Comparison of ENCODE assay signal across 7 mouse cellular contexts in genomic region chr6:37440491-37441250, GRCm38 (mm10). TPM values are rescaled to one million over a fixed set of nuclear protein-coding genes. Genes with fewer than 3 reads are reported as not detected.
DNase-seq lines count a peak whose midpoint lies in the region; ATAC-seq and TF ChIP-seq lines count a peak whose summit lies in the region.

No protein-coding gene starts in this region.

- H3K9me3 ChIP-seq in ES-Bruce4 (replicated peaks; ENCODE audit: control insufficient read depth, insufficient read depth, low read length, poor library complexity, severe bottlenecking), result no peaks in the 10 kb centered on the region

- H3K27ac ChIP-seq in ES-Bruce4 (ENCODE audit: insufficient read depth, low read length), result no peak overlapping the region
- H3K27ac ChIP-seq in bone marrow, adult 2 months (ENCODE audit: control insufficient read depth, insufficient read depth, low read depth, low read length, poor library complexity), result no peak overlapping the region

- 0 out of 2 replicates have a peak overlapping the region, but pooled peaks have one; percentile 10 for H3K9ac ChIP-seq in ES-Bruce4 (ENCODE audit: low read depth, poor library complexity, severe bottlenecking)

- 0 out of 2 replicates have a peak overlapping the region, but pooled peaks have one; percentile 1 for H3K4me3 ChIP-seq in ES-Bruce4 (ENCODE audit: low read depth, low read length)
- H3K4me3 ChIP-seq in bone marrow, adult 2 months (replicated peaks; ENCODE audit: control insufficient read depth, low read depth, low read length), result peak overlapping the region; percentile 33

- no peaks in the 10 kb centered on the region for H3K36me3 ChIP-seq in ES-Bruce4 (ENCODE audit: control insufficient read depth, insufficient read depth, low read length, poor library complexity, severe bottlenecking)

- 12% methylated on average over 12 of the region's 12 CpGs for WGBS in bone marrow, adult 2 months

- no peak for TF ChIP-seq CTCF in ES-Bruce4 (IDR thresholded peaks at IDR 0.05; ENCODE audit: low read depth, low read length)
- no peak for TF ChIP-seq CTCF in bone marrow, adult 2 months (IDR thresholded peaks at IDR 0.05; ENCODE audit: control insufficient read depth, insufficient read depth, low read length)

- no peak for ATAC-seq in megakaryocyte progenitor cell, adult 5-6 weeks (replicated peaks; ENCODE audit: poor library complexity)

- peak; percentile 68 for DNase-seq in heart, adult 18-20 months
- peak; percentile 64 for DNase-seq in kidney, adult 9 months
- DNase-seq in lung, postnatal 36 days, result peak; percentile 42
- DNase-seq in yolk sac, embryonic 10.5 days (ENCODE audit: low spot score), result peak; percentile 39

- H3K4me1 ChIP-seq in ES-Bruce4 (ENCODE audit: control insufficient read depth, insufficient read depth, low read length), result no peaks in the 10 kb centered on the region
- no peaks in the 10 kb centered on the region; the same call in 1 of the 2 replicates for H3K4me1 ChIP-seq in bone marrow, adult 2 months (ENCODE audit: control insufficient read depth, insufficient read depth, low read length)

- H3K27me3 ChIP-seq in ES-Bruce4 (ENCODE audit: control insufficient read depth, insufficient read depth, low read length, poor library complexity, severe bottlenecking), result no peaks in the 10 kb centered on the region

- no peak for TF ChIP-seq POLR2A in ES-Bruce4 (IDR thresholded peaks at IDR 0.05; ENCODE audit: insufficient read depth, low read length)
- no peak for TF ChIP-seq POLR2A in bone marrow, adult 2 months (IDR thresholded peaks at IDR 0.05; ENCODE audit: borderline replicate concordance, control insufficient read depth, low read depth, low read length)

- no peak for TF ChIP-seq EP300 in ES-Bruce4 (IDR thresholded peaks at IDR 0.05; ENCODE audit: insufficient read depth, low read depth, low read length)

RNA-seq across cellular contexts. Expression of gene Creb3l2, which starts 1.3 kb away (rescaled TPM):
- polyA plus RNA-seq in ES-Bruce4 (2011; ENCODE audit: insufficient read depth, insufficient read length, low read depth, missing spikeins), result 10.2 and 10.3 TPM in 2 replicates
- polyA plus RNA-seq in bone marrow, adult 2 months (2011; ENCODE audit: insufficient read depth, insufficient read length, low replicate concordance, missing spikeins), result 3.2 and 8.2 TPM in 2 replicates
- total RNA-seq in heart, adult 18-20 months (2021), result 10 to 100 TPM; 23.2 to 24.1 TPM
- total RNA-seq in megakaryocyte progenitor cell, adult 5-6 weeks (2015), result 9.3 and 11.2 TPM in 2 replicates
- 2.2 and 2.9 TPM in 2 replicates for total RNA-seq in megakaryocyte progenitor cell, adult 5-6 weeks (2017)
